Mouse (Mus musculus): ENCODE results near the gene Atg5. TPM values are rescaled to one million over a fixed set of nuclear protein-coding genes. Genes with fewer than 3 reads are reported as not detected.

The Atg5 gene
- polyA plus RNA-seq, 1 experiment from 2014 or later, result 53.5 TPM

DNA sequence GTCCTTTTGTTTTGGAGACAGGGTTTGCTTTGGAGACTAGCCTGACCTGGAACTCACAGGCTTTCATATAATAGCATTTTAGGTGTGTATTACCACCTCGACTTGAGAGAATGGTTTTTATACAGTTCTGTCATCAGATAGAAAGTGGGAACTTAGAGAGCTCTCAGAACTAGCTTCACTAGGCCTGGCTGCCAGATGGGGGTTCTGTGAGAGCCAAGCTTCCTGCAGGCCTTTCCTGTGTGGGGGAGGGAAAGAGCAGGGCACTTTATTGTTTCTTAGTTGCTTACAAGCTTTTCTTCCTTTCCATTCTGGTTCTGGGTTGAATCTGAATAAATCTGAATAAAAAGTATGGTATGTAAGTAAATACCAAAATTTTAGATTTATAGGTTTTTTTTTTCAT, 54.0 kb downstream of the Atg5 start:
- Histone ChIP-seq H3K27ac (ENCODE audit: low read depth, low read length) (no peak overlapping the region), H3K36me3 (ENCODE audit: control insufficient read depth, insufficient read depth) (0 out of 2 replicates have a peak, but pooled peaks cover 5% of the 10 kb centered on the region), H3K4me3 (ENCODE audit: low read depth, low read length) (no peak overlapping the region), H3K9ac (ENCODE audit: low read depth, low read length) (no peak overlapping the region), H3K27me3 (replicated peaks; ENCODE audit: control insufficient read depth, insufficient read depth, low read length) (no peaks in the 10 kb centered on the region), H3K4me2 (replicated peaks; ENCODE audit: low read depth) (no peak overlapping the region), H3K4me1 (replicated peaks; ENCODE audit: control insufficient read depth, insufficient read depth, low read length) (no peaks in the 10 kb centered on the region), H3K9me3 (ENCODE audit: control insufficient read depth) (no peaks in the 10 kb centered on the region)
- no peak for TF ChIP-seq CTCF (IDR thresholded peaks at IDR 0.05; ENCODE audit: low read depth)
- no peak for ATAC-seq
- 79% methylated on average over 1 of the region's 1 CpGs for WGBS

DNA sequence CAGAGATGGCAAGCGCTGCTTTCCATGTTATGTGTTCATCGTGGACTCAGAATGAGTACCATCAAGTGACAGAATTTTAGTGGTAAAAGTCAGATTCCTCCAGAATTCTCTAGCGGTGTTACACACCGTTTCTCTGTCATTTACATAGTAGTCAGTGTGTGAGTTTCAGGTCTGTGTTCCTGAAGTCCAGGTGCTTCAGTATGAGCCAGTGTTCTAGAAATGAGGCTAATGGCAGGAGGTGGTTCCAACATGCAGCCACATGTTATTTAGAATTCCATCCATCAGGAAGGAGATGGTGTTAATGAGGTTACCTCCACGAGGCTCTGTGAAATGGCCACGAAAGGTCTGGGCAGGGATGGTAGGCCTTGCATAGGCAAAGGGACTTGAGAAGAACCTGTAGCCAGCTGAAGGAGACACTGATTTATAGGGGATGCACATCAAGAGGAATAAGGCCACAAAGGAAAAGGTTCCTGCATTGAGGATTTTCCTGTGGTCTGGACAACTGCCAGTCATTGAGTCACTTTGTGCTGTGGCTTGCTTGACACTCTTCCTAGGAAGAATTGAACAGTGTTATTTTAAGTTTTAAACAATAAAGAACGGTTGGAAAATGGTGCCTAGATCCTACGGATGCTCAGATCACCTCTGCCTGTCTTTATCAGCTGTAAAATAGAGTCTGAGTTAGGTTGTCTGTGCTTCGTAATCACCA, 55.1 kb downstream of the Atg5 start:
- no peak for TF ChIP-seq CTCF (IDR thresholded peaks at IDR 0.05; ENCODE audit: low read depth)
- Histone ChIP-seq H3K9me3 (ENCODE audit: control insufficient read depth) (no peaks in the 10 kb centered on the region), H3K4me2 (replicated peaks; ENCODE audit: low read depth) (no peak overlapping the region), H3K9ac (ENCODE audit: low read depth, low read length) (no peak overlapping the region), H3K27ac (ENCODE audit: low read depth, low read length) (no peak overlapping the region), H3K27me3 (replicated peaks; ENCODE audit: control insufficient read depth, insufficient read depth, low read length) (no peaks in the 10 kb centered on the region), H3K4me1 (replicated peaks; ENCODE audit: control insufficient read depth, insufficient read depth, low read length) (no peaks in the 10 kb centered on the region), H3K36me3 (ENCODE audit: control insufficient read depth, insufficient read depth) (0 out of 2 replicates have a peak, but pooled peaks cover 5% of the 10 kb centered on the region), H3K4me3 (ENCODE audit: low read depth, low read length) (no peak overlapping the region)
- no peak for ATAC-seq
- 83% methylated on average over 9 of the region's 9 CpGs for WGBS

DNA sequence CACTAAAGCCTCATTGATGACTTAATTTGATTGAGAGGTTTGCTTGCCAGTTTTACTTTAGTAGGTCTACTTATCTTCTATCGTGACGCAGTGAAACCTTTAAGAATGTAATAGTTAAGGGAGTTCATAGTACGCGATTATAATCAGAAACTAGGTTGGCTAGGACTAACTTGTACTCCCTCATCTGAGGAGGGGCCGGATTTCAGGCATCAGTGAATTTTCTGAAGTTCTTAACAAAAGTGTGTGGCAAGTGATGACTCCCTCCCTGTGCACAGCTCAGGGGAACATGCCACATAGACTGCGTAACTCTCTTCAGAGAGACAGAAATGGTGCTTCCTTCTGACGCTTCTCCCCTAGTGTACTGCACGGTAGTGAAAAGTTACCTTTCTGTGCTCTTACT, 55.7 kb downstream of the Atg5 start:
- H3K4me1 ChIP-seq (replicated peaks; ENCODE audit: control insufficient read depth, insufficient read depth, low read length), result no peaks in the 10 kb centered on the region
- H3K27me3 ChIP-seq (replicated peaks; ENCODE audit: control insufficient read depth, insufficient read depth, low read length), result no peaks in the 10 kb centered on the region
- TF ChIP-seq CTCF (IDR thresholded peaks at IDR 0.05; ENCODE audit: low read depth), result no peak
- H3K4me3 ChIP-seq (ENCODE audit: low read depth, low read length), result no peak overlapping the region
- no peaks in the 10 kb centered on the region for H3K9me3 ChIP-seq (ENCODE audit: control insufficient read depth)
- 0 out of 2 replicates have a peak, but pooled peaks cover 5% of the 10 kb centered on the region for H3K36me3 ChIP-seq (ENCODE audit: control insufficient read depth, insufficient read depth)
- H3K27ac ChIP-seq (ENCODE audit: low read depth, low read length), result no peak overlapping the region
- ATAC-seq, result no peak
- 90% methylated on average over 8 of the region's 8 CpGs for WGBS
- H3K4me2 ChIP-seq (replicated peaks; ENCODE audit: low read depth), result no peak overlapping the region
- H3K9ac ChIP-seq (ENCODE audit: low read depth, low read length), result no peak overlapping the region

DNA sequence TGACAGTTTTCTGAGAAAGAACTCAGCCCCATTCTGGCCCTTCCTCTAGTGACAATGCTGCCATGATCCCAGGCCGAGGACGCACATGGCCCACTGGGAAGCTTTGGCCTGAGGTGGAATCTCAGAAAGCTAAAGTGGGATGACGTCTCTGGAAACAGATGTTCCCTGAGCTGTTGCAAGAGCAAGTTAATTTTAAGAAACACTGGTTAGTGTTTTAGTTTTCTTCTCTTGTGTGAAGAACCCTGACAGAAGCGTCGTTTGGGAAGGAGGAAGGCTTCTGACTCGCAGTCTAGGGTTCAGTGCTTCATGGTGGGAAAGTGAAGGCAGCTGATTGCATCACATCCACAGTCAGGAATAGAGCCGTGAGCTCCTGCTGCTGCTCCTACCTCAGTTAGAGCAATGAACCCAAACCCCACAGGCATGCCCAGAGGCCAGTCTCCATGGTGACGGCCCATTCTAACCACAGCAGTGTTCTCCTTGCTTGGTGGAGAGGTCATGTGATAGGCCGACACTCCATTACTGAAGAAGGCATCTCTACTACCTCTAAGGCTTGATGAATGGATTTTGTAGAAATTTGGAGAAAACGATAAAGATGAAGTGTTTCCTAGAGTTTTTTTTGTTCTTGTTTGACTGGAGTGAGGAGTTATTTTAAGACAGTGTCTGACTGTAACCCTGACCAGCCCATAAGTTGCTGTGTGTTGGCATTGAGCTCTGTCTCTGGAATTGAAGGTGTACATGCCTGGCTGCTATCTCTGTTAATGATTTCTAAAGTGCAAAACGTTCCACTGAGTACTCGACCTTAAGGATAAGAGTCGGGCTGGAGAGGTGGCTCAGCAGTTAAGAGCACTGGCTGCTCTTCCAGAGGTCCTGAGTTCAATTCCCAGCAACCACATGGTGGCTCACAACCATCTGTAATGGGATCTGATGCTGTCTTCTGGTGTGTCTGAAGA, 57.7 kb downstream of the Atg5 start:
- H3K27me3 ChIP-seq (replicated peaks; ENCODE audit: control insufficient read depth, insufficient read depth, low read length), result no peaks in the 10 kb centered on the region
- 58% methylated on average over 13 of the region's 13 CpGs for WGBS
- H3K4me2 ChIP-seq (replicated peaks; ENCODE audit: low read depth), result no peak overlapping the region
- ATAC-seq, result no peak
- no peak overlapping the region for H3K27ac ChIP-seq (ENCODE audit: low read depth, low read length)
- no peaks in the 10 kb centered on the region for H3K4me1 ChIP-seq (replicated peaks; ENCODE audit: control insufficient read depth, insufficient read depth, low read length)
- 0 out of 2 replicates have a peak, but pooled peaks cover 5% of the 10 kb centered on the region for H3K36me3 ChIP-seq (ENCODE audit: control insufficient read depth, insufficient read depth)
- no peak overlapping the region for H3K9ac ChIP-seq (ENCODE audit: low read depth, low read length)
- no peak overlapping the region for H3K4me3 ChIP-seq (ENCODE audit: low read depth, low read length)
- no peaks in the 10 kb centered on the region for H3K9me3 ChIP-seq (ENCODE audit: control insufficient read depth)
- TF ChIP-seq CTCF (IDR thresholded peaks at IDR 0.05; ENCODE audit: low read depth), result no peak

DNA sequence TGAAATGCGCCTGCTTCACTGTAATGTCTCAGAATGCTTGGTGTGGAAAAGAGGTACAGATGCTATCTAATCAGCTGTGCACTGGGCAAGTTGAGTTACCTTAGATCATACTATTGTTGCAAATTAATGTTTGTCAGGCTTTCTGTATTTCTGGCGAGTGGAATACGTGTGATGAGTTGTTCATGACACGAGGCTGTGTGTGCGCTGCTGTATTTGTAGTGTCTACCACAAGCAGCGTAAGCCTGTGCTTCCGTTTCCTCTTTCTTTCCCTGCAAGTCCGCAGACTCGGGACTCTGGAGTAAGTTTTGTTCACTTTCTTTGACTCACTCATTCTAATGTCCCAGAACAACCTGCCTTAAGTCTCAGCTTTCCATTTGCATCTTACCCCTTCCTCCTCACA, 58.9 kb downstream of the Atg5 start:
- Histone ChIP-seq H3K27me3 (replicated peaks; ENCODE audit: control insufficient read depth, insufficient read depth, low read length) (no peaks in the 10 kb centered on the region), H3K9ac (ENCODE audit: low read depth, low read length) (no peak overlapping the region), H3K4me3 (ENCODE audit: low read depth, low read length) (no peak overlapping the region), H3K36me3 (ENCODE audit: control insufficient read depth, insufficient read depth) (no peaks in the 10 kb centered on the region), H3K27ac (ENCODE audit: low read depth, low read length) (no peak overlapping the region), H3K4me2 (replicated peaks; ENCODE audit: low read depth) (no peak overlapping the region), H3K9me3 (ENCODE audit: control insufficient read depth) (no peaks in the 10 kb centered on the region), H3K4me1 (replicated peaks; ENCODE audit: control insufficient read depth, insufficient read depth, low read length) (no peaks in the 10 kb centered on the region)
- TF ChIP-seq CTCF (IDR thresholded peaks at IDR 0.05; ENCODE audit: low read depth), result no peak
- no peak for ATAC-seq
- 87% methylated on average over 9 of the region's 9 CpGs for WGBS

DNA sequence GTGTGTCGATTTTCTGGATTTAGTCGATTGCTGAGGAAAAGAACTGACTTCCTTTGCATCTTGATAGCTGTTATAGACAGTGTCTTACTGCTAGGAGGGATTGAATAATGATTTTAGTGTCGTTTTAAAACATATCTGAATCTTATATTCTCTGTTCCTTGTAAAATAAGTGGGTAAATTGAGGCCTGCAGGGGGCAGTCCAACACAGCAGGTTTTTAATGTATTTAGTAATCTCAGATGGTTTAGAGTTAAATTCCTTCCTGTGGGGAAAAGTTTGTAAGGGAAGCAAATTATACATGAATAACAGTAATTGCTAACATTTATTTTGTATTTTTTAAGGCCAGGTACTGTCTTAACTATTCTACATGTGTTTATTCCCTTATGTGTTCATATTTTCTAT, 60.2 kb downstream of the Atg5 start:
- TF ChIP-seq CTCF (IDR thresholded peaks at IDR 0.05; ENCODE audit: low read depth), result peak; percentile 78
- Histone ChIP-seq H3K4me3 (ENCODE audit: low read depth, low read length) (no peak overlapping the region), H3K27me3 (replicated peaks; ENCODE audit: control insufficient read depth, insufficient read depth, low read length) (no peaks in the 10 kb centered on the region), H3K4me2 (replicated peaks; ENCODE audit: low read depth) (no peak overlapping the region), H3K27ac (ENCODE audit: low read depth, low read length) (no peak overlapping the region), H3K9ac (ENCODE audit: low read depth, low read length) (no peak overlapping the region), H3K9me3 (ENCODE audit: control insufficient read depth) (no peaks in the 10 kb centered on the region), H3K36me3 (ENCODE audit: control insufficient read depth, insufficient read depth) (no peaks in the 10 kb centered on the region), H3K4me1 (replicated peaks; ENCODE audit: control insufficient read depth, insufficient read depth, low read length) (no peaks in the 10 kb centered on the region)
- 38% methylated on average over 3 of the region's 3 CpGs for WGBS
- ATAC-seq, result no peak

Data from intestine, postnatal 0 days (tissue).